Comparison of ENCODE assay signal across 18 mouse cellular contexts in the genomic region with DNA sequence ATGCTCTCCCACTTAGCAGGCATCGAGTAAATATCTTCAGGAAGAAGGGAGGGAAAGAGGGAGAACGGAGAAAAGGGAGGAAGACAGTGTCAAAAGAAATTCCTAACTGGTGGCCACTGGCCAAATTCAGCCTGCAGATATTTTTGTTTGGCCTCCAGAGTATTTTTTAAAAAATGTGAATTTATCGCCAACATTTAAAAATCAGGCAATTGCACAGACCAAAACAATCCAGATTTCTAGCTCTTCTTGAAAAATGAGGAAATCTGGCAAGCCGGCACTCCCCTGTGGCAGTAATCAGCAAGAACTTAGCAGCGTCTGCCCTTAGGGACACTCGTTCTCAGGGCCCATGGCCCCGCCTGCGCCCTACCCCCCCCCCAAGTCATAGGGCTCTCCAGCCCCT.
A peak's percentile ranks its signal among the peaks of the same experiment; 100 is the strongest.
DNase-seq lines count a peak whose midpoint lies in the region; ATAC-seq and TF ChIP-seq lines count a peak whose summit lies in the region.
"Had no signal": no experiment of that assay in that cellular context is flagged by ENCODE, and none has a peak within 500 bp of the region (broad histone marks: within the 10 kb centered on the region; RNA-seq: fewer than 3 reads in every experiment).

No protein-coding gene starts in this region.

- no peak for ATAC-seq in lung, embryonic 14.5 days (ENCODE audit: insufficient read depth)
- no peak for ATAC-seq in lung, postnatal 0 days
- ATAC-seq: forebrain, embryonic 13.5 days; Patski had no signal

- no peak for TF ChIP-seq CTCF in lung, embryonic 14.5 days (IDR thresholded peaks at IDR 0.05; ENCODE audit: low read depth)
- no peak for TF ChIP-seq CTCF in lung, postnatal 0 days (IDR thresholded peaks at IDR 0.05)
- TF ChIP-seq CTCF in gastrocnemius, adult 2 months (IDR thresholded peaks at IDR 0.05) = no peak

- H3K27me3 ChIP-seq in lung, embryonic 14.5 days (ENCODE audit: insufficient read depth, low read length) = no peaks in the 10 kb centered on the region
- no peaks in the 10 kb centered on the region for H3K27me3 ChIP-seq in lung, postnatal 0 days (replicated peaks; ENCODE audit: insufficient read depth, low read length)
- 0 out of 2 replicates have a peak, but pooled peaks cover 4% of the 10 kb centered on the region for H3K27me3 ChIP-seq in limb, embryonic 10.5 days (ENCODE audit: low read depth, poor library complexity, severe bottlenecking)
- H3K27me3 ChIP-seq in midbrain, embryonic 10.5 days (ENCODE audit: low read depth, poor library complexity, severe bottlenecking) = no peaks in the 10 kb centered on the region
- H3K27me3 ChIP-seq: forebrain, embryonic 13.5 days; Patski had no signal

- H3K36me3 ChIP-seq in lung, embryonic 14.5 days (ENCODE audit: insufficient read depth) = no peaks in the 10 kb centered on the region
- no peaks in the 10 kb centered on the region for H3K36me3 ChIP-seq in lung, postnatal 0 days (ENCODE audit: insufficient read depth, low read length)
- H3K36me3 ChIP-seq in limb, embryonic 10.5 days = no peaks in the 10 kb centered on the region
- 0 out of 2 replicates have a peak, but pooled peaks cover 3% of the 10 kb centered on the region for H3K36me3 ChIP-seq in midbrain, embryonic 10.5 days
- H3K36me3 ChIP-seq: heart, embryonic 13.5 days had no signal

- no peak overlapping the region for H3K9ac ChIP-seq in lung, embryonic 14.5 days
- no peak overlapping the region for H3K9ac ChIP-seq in lung, postnatal 0 days (replicated peaks; ENCODE audit: low read depth)
- H3K9ac ChIP-seq: forebrain, embryonic 13.5 days; heart, embryonic 13.5 days had no signal

- intact Hi-C loops in gastrocnemius, adult 2 months (cut with DNase I) = no loop called here
- intact Hi-C loops in heart, postnatal 14 days (cut with DNase I) = no loop called here

- H3K9me3 ChIP-seq in lung, embryonic 14.5 days (ENCODE audit: low read depth, low read length) = 0 out of 2 replicates have a peak, but pooled peaks cover 2% of the 10 kb centered on the region
- H3K9me3 ChIP-seq in lung, postnatal 0 days (ENCODE audit: low read length) = no peaks in the 10 kb centered on the region
- no peaks in the 10 kb centered on the region for H3K9me3 ChIP-seq in limb, embryonic 10.5 days (replicated peaks)
- no peaks in the 10 kb centered on the region; the same call in 1 of the 2 replicates for H3K9me3 ChIP-seq in midbrain, embryonic 10.5 days (replicated peaks)
- H3K9me3 ChIP-seq: forebrain, embryonic 13.5 days; heart, embryonic 13.5 days had no signal

- no peak overlapping the region for H3K4me3 ChIP-seq in lung, embryonic 14.5 days (ENCODE audit: low read depth, low read length)
- H3K4me3 ChIP-seq in lung, postnatal 0 days (ENCODE audit: low read depth, low read length) = no peak overlapping the region
- no peak overlapping the region for H3K4me3 ChIP-seq in gastrocnemius, adult 2 months
- no peak overlapping the region for H3K4me3 ChIP-seq in limb, embryonic 10.5 days
- H3K4me3 ChIP-seq in midbrain, embryonic 10.5 days = no peak overlapping the region
- H3K4me3 ChIP-seq: forebrain, embryonic 13.5 days; heart, embryonic 13.5 days; layer of hippocampus, adult 2 months; myocyte had no signal

- H3K4me1 ChIP-seq in lung, embryonic 14.5 days (ENCODE audit: insufficient read depth) = no peaks in the 10 kb centered on the region
- no peaks in the 10 kb centered on the region for H3K4me1 ChIP-seq in lung, postnatal 0 days (ENCODE audit: insufficient read depth, low read depth, low read length)
- peaks cover 34% of the 10 kb centered on the region for H3K4me1 ChIP-seq in limb, embryonic 10.5 days
- H3K4me1 ChIP-seq in midbrain, embryonic 10.5 days = no peaks in the 10 kb centered on the region

- DNase-seq in lung, embryonic 14.5 days = peak; percentile 55
- no peak for DNase-seq in lung, postnatal 0 days (ENCODE audit: low spot score)
- DNase-seq in gastrocnemius, adult 2 months = peak; percentile 72
- DNase-seq in heart, postnatal 14 days = peak; percentile 47 to 50
- DNase-seq in limb, embryonic 10.5 days (ENCODE audit: low spot score) = no peak
- no peak for DNase-seq in midbrain, embryonic 10.5 days (ENCODE audit: low spot score)
- no peak for DNase-seq in spleen, postnatal 14 days (ENCODE audit: low spot score in 2 of 2)
- DNase-seq in layer of hippocampus, adult 9-10 months (ENCODE audit: low spot score) = no peak
- DNase-seq: adrenal gland, postnatal 25 days; cerebellum, adult 11 months; embryo, embryonic 11 days; liver; spleen, adult 18-20 months had no signal

- H3K27ac ChIP-seq in lung, embryonic 14.5 days (ENCODE audit: low read depth) = no peak overlapping the region
- no peak overlapping the region for H3K27ac ChIP-seq in lung, postnatal 0 days (ENCODE audit: low read length)
- peak overlapping the region; percentile 82 for H3K27ac ChIP-seq in gastrocnemius, adult 2 months
- H3K27ac ChIP-seq in limb, embryonic 10.5 days = peak overlapping the region; percentile 73; the same call in 1 of the 2 replicates
- no peak overlapping the region for H3K27ac ChIP-seq in midbrain, embryonic 10.5 days (replicated peaks)
- H3K27ac ChIP-seq: forebrain, embryonic 13.5 days; layer of hippocampus, adult 2 months had no signal

- H3K4me2 ChIP-seq in lung, embryonic 14.5 days = no peak overlapping the region
- no peak overlapping the region for H3K4me2 ChIP-seq in lung, postnatal 0 days (replicated peaks; ENCODE audit: low read depth, low read length)
- H3K4me2 ChIP-seq: forebrain, embryonic 13.5 days; heart, embryonic 13.5 days had no signal

- WGBS in lung, embryonic 14.5 days = 57% methylated on average over 8 of the region's 8 CpGs
- 59% methylated on average over 8 of the region's 8 CpGs for WGBS in lung, postnatal 0 days
- WGBS in limb, embryonic 10.5 days = 89% methylated on average over 8 of the region's 8 CpGs
- WGBS in midbrain, embryonic 10.5 days = 91% methylated on average over 8 of the region's 8 CpGs

- TF ChIP-seq EP300 in lung, postnatal 0 days (IDR thresholded peaks at IDR 0.05) = no peak

Comparison
In these comparisons a context has a peak if more than half of its experiments do, and no peak if none do; other contexts are left out.
1. DNase-seq: peak in lung, embryonic 14.5 days (single experiment), gastrocnemius, adult 2 months (single experiment) and heart, postnatal 14 days (2 of 2); none in lung, postnatal 0 days (single experiment), limb, embryonic 10.5 days (single experiment), midbrain, embryonic 10.5 days (single experiment), spleen, postnatal 14 days (0 of 2) and layer of hippocampus, adult 9-10 months (single experiment).
2. H3K27ac ChIP-seq: peak in gastrocnemius, adult 2 months (single experiment) and limb, embryonic 10.5 days (single experiment); none in lung, embryonic 14.5 days (single experiment), lung, postnatal 0 days (single experiment) and midbrain, embryonic 10.5 days (single experiment).